Mouse (Mus musculus): ENCODE results near the gene Cerk.

The Cerk gene

GRCm38 (mm10) chr15:86094324-86095121 is 91.4 kb downstream of the Cerk start:
- in situ Hi-C loops (cut with MboI; ENCODE audit: low sequenced_read_pairs), result no loop called here

DNA sequence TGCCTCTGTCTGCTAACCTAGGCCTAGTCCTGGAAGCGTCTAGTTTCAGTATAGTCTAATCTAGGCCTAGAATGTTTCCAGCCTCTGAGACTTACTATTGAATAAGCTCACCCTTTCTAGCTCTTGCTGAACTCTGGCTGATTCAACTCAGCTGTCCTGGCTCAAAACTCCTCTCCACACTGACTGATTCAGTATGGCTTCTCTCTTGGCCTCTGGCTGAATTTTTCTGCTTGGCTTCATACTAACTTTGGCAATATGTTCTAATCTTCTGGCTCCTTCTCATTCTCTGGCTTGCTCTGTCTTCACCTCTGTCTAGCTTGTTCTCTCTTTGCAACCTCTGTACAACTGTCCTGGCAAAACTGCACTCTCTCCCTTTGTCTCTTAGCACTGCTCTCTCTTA is 92.7 kb downstream of the Cerk start:
- in situ Hi-C loops (cut with MboI; ENCODE audit: low sequenced_read_pairs), result no loop called here

DNA sequence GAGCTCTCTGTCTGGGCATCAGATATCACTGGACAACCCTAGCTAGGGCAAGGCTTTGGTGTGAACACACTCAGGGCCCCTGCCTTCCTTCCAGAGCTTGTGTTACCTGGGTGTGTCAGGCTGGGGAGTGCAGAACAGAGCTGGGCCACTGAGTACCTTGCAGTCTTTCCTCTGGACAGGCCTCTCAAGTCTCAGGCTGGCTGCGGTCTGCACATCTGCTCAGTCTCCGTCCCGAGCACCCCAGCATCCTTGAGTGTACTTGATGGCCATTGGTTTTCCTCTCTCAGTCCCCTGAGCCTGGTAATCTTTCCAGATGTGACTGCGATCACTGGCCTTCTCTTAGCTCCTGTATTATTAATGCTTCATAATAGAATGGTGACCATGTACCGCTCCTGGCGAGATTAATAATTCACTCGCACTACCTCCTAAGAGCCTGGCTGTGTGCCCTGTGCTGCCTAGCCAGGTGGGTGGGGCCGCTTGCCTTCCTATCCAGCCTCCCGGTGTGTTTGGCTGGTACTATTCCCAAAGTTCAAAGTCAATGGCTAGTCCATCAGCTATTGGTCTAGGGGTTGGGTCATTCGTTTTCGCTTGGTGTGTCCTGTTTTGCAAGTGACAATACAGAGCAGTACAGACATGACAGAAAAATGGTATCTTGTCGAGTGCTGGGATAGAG is 93.8 kb downstream of the Cerk start:
- in situ Hi-C loops (cut with MboI; ENCODE audit: low sequenced_read_pairs), result no loop called here

DNA sequence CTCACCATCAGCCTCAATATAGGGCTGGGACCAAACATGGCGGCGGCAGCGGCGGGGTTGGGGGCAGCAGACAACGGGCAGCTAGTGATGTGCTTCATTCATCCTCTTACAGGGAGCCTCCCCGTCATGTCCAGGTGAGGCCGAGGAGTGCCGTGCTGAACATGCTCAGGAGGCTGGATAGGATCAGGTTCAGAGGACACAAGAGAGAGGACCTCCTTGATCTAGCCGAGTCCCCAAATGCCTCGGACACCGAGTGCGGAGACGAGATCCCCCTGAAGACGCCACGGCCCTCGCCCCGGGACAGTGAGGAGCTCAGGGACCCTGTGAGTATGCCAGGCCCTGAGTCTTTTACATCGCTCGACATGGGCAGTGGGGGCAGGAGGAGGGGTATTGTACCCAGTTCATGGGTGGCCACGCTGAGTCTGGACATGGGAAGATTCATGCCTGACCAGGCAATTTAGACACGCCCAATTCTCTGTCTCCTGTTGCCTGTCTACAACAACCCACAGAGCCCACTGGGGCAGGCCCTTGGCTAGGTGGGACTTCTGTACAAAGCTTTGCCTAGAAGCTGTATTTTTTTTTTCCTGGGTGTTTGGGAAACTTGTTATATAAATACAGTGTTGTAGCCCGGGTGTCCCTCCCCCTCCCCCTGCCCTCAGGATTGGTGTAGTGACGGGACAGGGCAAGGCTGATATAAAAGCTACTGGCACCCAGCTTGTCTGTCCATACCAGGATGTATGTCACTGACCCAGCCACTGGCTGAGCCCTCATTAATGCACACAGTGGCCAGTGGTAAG is 94.5 kb downstream of the Cerk start:
- in situ Hi-C loops (cut with MboI; ENCODE audit: low sequenced_read_pairs), result no loop called here

- in situ Hi-C loops (cut with MboI; ENCODE audit: low sequenced_read_pairs), result no loop called here
Measured at GRCm38 (mm10) chr15:86090578-86090977, 95.4 kb downstream of the Cerk start.

GRCm38 (mm10) chr15:86089991-86090529 is 95.9 kb downstream of the Cerk start:
- in situ Hi-C loops (cut with MboI; ENCODE audit: low sequenced_read_pairs), result no loop called here

Measured in CH12F3 (cell line).